Mouse (Mus musculus) C2C12 (cell line): ENCODE results near the gene Sell.

Experiments used
- CTCF ChIP-seq: IDR thresholded peaks from one replicate; pipeline ENCODE4 v1.5.1; 2011; ENCODE audit not compliant: control insufficient read depth, insufficient read depth, insufficient read length
- MAX ChIP-seq: IDR thresholded peaks from one replicate; pipeline ENCODE4 v1.6.1; 2011; ENCODE audit warnings: mild to moderate bottlenecking, control low read depth
- MYOD1 ChIP-seq: IDR thresholded peaks from one replicate; pipeline ENCODE4 v1.6.1; 2011; ENCODE audit warnings: low read depth; ENCODE audit not compliant: control insufficient read depth, insufficient read length
- USF1 ChIP-seq: IDR thresholded peaks from one replicate; pipeline ENCODE4 v1.6.1; 2011; ENCODE audit warnings: low read depth, mild to moderate bottlenecking, control low read depth, moderate library complexity

- TF ChIP-seq CTCF (no peak), MYOD1 (no peak), USF1 (no peak), MAX (no peak)
Observed at GRCm38 (mm10) chr1:164061278-164061677, 504 bp upstream of the Sell start.
